Mouse (Mus musculus) neural tube, embryonic 14.5 days (tissue): ENCODE measurements around the gene Kcnk4. TPM values are rescaled to one million over a fixed set of nuclear protein-coding genes. Genes with fewer than 3 reads are reported as not detected.
A peak's percentile ranks its signal among the peaks of the same experiment; 100 is the strongest.

Experiments
- ATAC-seq: fragments of 200-750 bp; cut with Nextera tagmentation; 2 replicates; pipeline ENCODE4 v1.8.0; 2017; ENCODE audit warnings: low read depth, mild to moderate bottlenecking, moderate TSS enrichment, moderate library complexity
- H3K27ac ChIP-seq: fragments of 300-500 bp; sonication (generic); 2 replicates; pipeline ENCODE4 v1.5.1; 2014; ENCODE audit warnings: low read depth, mild to moderate bottlenecking, control low read depth, low read length, moderate library complexity, mixed read lengths
- H3K27me3 ChIP-seq: fragments of 300-500 bp; sonication (generic); 2 replicates; pipeline ENCODE4 v1.6.1; 2014; ENCODE audit warnings: low read length; ENCODE audit not compliant: control insufficient read depth, insufficient read depth
- H3K36me3 ChIP-seq: fragments of 300-500 bp; sonication (generic); 2 replicates; pipeline ENCODE4 v1.6.1; 2014; ENCODE audit warnings: low read length, mixed read lengths; ENCODE audit not compliant: control insufficient read depth, insufficient read depth
- H3K4me1 ChIP-seq: fragments of 300-500 bp; sonication (generic); 2 replicates; pipeline ENCODE4 v1.6.1; 2014; ENCODE audit warnings: low read length; ENCODE audit not compliant: control insufficient read depth, insufficient read depth
- H3K4me2 ChIP-seq: fragments of 300-500 bp; sonication (generic); 2 replicates; pipeline ENCODE4 v1.6.1; 2014; ENCODE audit warnings: mild to moderate bottlenecking, low read depth, low read length, control low read depth
- H3K4me3 ChIP-seq: fragments of 300-500 bp; sonication (generic); 2 replicates; pipeline ENCODE4 v1.5.1; 2014; ENCODE audit warnings: low read depth, low read length, control low read depth, mixed read lengths
- H3K9ac ChIP-seq: fragments of 300-500 bp; sonication (generic); replicated peaks from 2 replicates; pipeline ENCODE4 v1.6.1; 2014; ENCODE audit warnings: low read depth, mild to moderate bottlenecking, control low read depth, low read length, mixed read lengths
- H3K9me3 ChIP-seq: fragments of 300-500 bp; sonication (generic); 2 replicates; pipeline ENCODE4 v1.6.1; 2016; ENCODE audit warnings: low read length; ENCODE audit not compliant: control insufficient read depth
- WGBS: fragments of 180-500 bp; shearing (Covaris S2); extraction: QIAGEN DNeasy Blood & Tissue Kit; methylation state at CpG from one replicate; pipeline ENCODE4 v1.1.7; 2014; 5-methylcytosine and 5-hydroxymethylcytosine counted together
- polyA plus RNA-seq: library from polyadenylated mRNA; unstranded; fragments of >200 nt; fragmentation: Nextera tagmentation; extraction: Ambion mirVana; gene quantifications from 2 replicates; pipeline ENCODE4 v1.2.1, GENCODE M21; 2014

The Kcnk4 gene
- polyA plus RNA-seq, 1 experiment from 2014 or later, result 9.9 TPM

GRCm38 (mm10) chr19:6975537-6976521 is 41.5 kb upstream of the Kcnk4 start, which contains the start of gene Plcb3:
TSS of gene Plcb3 (minus strand) at chr19:6976470.
- H3K4me1 ChIP-seq, result peaks cover 30% of the 10 kb centered on the region
- no peak for ATAC-seq
- H3K4me3 ChIP-seq, result peak within 1 kb of the TSS; percentile 78
- no peaks in the 10 kb centered on the region for H3K9me3 ChIP-seq
- H3K9ac ChIP-seq, result peak within 1 kb of the TSS; percentile 81
- H3K36me3 ChIP-seq, result peaks cover 14% of the 10 kb centered on the region
- peak within 1 kb of the TSS; percentile 90 for H3K4me2 ChIP-seq
- under 1% methylated on average over 16 of the region's 16 CpGs for WGBS
- peak within 1 kb of the TSS; percentile 92 for H3K27ac ChIP-seq
- H3K27me3 ChIP-seq, result no peaks in the 10 kb centered on the region

DNA sequence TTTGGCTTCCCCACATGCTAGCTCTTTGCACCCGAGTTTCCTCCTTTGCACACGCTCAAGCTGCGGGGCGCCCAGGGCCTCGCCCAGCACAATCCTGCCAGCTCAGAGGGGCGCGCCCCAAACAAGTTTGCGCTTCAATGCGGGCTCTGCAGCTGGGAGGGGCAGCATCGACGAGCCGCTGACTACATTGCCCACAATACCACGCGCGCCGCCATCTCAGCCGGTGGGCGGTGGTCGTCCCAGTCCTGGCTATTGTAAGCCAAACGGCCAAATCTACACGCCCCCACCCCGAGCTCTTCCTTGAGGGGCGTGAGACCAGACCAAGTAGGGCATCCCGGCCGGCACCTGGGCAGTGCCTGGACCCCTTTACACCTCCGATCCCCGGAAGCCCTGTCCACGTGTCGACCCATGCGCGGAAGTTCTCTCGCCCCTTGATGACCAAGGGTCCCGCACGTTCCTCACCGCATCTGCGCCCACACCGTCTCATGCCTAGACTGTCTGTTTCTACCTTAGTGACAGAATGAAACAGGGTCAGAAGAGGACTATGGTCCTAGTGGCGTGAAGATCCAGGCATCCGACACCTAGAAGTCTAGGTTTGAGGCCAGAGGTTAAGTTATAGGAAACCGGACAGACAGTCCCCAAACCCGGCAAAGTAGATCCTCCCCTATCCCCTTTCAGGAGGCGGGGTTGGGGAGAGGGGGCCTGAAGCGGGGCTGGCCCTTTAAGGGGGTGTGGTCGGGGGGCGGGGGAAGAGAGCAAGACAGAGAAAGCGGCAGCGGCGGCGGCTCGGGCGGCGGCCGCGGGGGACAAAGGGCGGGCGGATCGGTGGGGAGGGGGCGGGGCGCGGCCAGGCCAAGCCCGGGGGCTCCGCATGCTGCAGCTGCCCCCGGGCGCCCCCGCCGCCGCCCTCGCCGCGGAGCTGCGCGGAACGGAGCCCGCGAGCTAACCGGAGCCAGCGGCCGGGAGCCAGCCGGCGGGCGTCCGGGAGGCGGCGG is 40.2 kb upstream of the Kcnk4 start, which contains the start of gene Ppp1r14b:
Gene Ppp1r14b, plus strand, starts transcription at position 758 of the 995 bp plus-strand sequence.
- Histone ChIP-seq H3K4me2 (peak within 1 kb of the TSS; percentile 90), H3K27me3 (no peaks in the 10 kb centered on the region), H3K9me3 (no peaks in the 10 kb centered on the region), H3K27ac (peak within 1 kb of the TSS; percentile 92), H3K4me3 (peak within 1 kb of the TSS; percentile 78), H3K9ac (peak within 1 kb of the TSS; percentile 81), H3K36me3 (peaks cover 14% of the 10 kb centered on the region), H3K4me1 (peaks cover 34% of the 10 kb centered on the region)
- 2% methylated on average over 65 of the region's 84 CpGs for WGBS
- peak; percentile 60 for ATAC-seq

GRCm38 (mm10) chr19:6973581-6974190 is 39.4 kb upstream of the Kcnk4 start:
- no peak for ATAC-seq
- Histone ChIP-seq H3K27ac (peak overlapping the region; percentile 92; the same call in 1 of the 2 replicates), H3K4me3 (peak overlapping the region; percentile 78), H3K9me3 (no peaks in the 10 kb centered on the region), H3K36me3 (peaks cover 14% of the 10 kb centered on the region), H3K9ac (peak overlapping the region; percentile 81; the same call in 1 of the 2 replicates), H3K4me1 (peaks cover 26% of the 10 kb centered on the region), H3K4me2 (peak overlapping the region; percentile 57), H3K27me3 (no peaks in the 10 kb centered on the region; the same call in 1 of the 2 replicates)
- WGBS, result 33% methylated on average over 12 of the region's 12 CpGs

DNA sequence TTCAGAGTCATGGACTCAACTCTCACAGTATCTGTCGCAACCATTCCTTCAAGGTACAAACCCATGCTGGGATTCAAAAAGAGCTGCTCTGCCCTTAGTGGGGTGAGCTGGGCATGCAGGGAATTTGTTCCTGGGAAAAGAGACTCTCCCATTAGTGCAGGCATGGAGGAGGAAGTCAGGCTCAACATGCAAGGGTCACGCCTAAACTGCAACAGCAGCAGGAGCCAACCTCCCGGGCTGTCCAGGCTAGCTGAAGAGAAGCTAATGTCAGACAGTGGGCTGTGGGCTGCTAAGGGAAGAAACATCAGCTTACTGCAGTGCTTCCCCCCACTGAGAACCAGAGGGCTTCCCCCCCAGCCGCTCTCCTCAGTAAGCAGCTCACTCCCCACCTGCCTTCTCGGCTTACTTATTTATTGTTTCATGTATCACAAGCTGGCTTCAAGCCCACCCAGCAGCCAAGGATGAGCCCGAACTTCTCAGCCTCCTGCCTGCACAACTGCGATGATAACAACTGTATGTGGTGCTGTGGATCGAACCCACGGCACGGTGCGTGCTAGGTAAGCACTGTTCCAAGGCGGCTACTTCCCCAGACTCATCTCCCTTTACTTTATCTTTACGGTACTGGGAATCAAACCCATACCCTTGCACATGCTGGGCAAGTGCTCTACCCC is 38.1 kb upstream of the Kcnk4 start:
- no peak overlapping the region for H3K4me3 ChIP-seq
- no peak overlapping the region for H3K9ac ChIP-seq
- H3K27me3 ChIP-seq, result no peaks in the 10 kb centered on the region; the same call in 1 of the 2 replicates
- H3K4me2 ChIP-seq, result no peak overlapping the region
- H3K27ac ChIP-seq, result no peak overlapping the region
- peaks cover 18% of the 10 kb centered on the region for H3K4me1 ChIP-seq
- ATAC-seq, result no peak
- H3K9me3 ChIP-seq, result no peaks in the 10 kb centered on the region
- peaks cover 2% of the 10 kb centered on the region for H3K36me3 ChIP-seq
- WGBS, result 78% methylated on average over 13 of the region's 13 CpGs

- H3K27ac ChIP-seq, result no peak overlapping the region
- no peaks in the 10 kb centered on the region; the same call in 1 of the 2 replicates for H3K27me3 ChIP-seq
- H3K4me2 ChIP-seq, result no peak overlapping the region
- peaks cover 12% of the 10 kb centered on the region for H3K4me1 ChIP-seq
- no peaks in the 10 kb centered on the region for H3K9me3 ChIP-seq
- no peaks in the 10 kb centered on the region for H3K36me3 ChIP-seq
- ATAC-seq, result no peak
- no peak overlapping the region for H3K4me3 ChIP-seq
- WGBS, result 24% methylated on average over 6 of the region's 6 CpGs
- no peak overlapping the region for H3K9ac ChIP-seq
Measured at GRCm38 (mm10) chr19:6971644-6972043, 37.3 kb upstream of the Kcnk4 start.

DNA sequence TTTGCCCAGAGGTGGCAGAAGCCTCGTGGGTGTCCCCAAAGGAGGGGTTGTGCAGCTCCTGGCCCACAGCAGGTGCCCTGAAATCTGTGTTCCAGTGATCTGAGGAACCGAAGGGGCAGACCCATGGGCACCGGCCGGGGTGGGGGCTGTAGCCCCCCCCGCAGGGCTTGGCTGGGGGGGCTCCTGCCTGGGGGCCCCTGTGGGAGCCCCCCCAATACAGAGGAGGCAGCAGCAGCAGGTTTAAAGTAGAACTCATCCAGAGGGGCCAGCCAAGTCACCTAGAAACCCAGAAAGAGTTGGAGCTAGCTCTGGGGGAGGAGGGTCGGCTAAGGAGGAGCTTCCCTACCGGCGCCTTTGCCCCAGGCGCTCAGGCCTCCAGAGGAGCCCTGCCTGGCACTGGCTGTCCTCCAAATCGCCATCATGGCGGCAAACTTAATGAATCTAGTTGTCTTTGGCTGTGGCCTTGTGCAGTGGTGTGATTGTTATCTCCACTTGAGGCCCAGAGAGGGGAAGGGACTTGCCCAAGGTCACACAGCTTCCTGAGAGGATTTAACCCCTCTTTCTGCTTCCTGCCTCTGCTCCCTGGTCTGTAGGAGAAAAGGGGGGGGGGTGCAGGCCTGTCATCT is 36.3 kb upstream of the Kcnk4 start:
- ATAC-seq, result no peak
- peaks cover 9% of the 10 kb centered on the region; the same call in 1 of the 2 replicates for H3K4me1 ChIP-seq
- H3K9me3 ChIP-seq, result no peaks in the 10 kb centered on the region
- no peaks in the 10 kb centered on the region for H3K36me3 ChIP-seq
- no peak overlapping the region for H3K27ac ChIP-seq
- 15% methylated on average over 11 of the region's 11 CpGs for WGBS
- no peaks in the 10 kb centered on the region; the same call in 1 of the 2 replicates for H3K27me3 ChIP-seq
- peak overlapping the region; percentile 41 for H3K4me2 ChIP-seq
- no peak overlapping the region for H3K4me3 ChIP-seq
- no peak overlapping the region for H3K9ac ChIP-seq

DNA sequence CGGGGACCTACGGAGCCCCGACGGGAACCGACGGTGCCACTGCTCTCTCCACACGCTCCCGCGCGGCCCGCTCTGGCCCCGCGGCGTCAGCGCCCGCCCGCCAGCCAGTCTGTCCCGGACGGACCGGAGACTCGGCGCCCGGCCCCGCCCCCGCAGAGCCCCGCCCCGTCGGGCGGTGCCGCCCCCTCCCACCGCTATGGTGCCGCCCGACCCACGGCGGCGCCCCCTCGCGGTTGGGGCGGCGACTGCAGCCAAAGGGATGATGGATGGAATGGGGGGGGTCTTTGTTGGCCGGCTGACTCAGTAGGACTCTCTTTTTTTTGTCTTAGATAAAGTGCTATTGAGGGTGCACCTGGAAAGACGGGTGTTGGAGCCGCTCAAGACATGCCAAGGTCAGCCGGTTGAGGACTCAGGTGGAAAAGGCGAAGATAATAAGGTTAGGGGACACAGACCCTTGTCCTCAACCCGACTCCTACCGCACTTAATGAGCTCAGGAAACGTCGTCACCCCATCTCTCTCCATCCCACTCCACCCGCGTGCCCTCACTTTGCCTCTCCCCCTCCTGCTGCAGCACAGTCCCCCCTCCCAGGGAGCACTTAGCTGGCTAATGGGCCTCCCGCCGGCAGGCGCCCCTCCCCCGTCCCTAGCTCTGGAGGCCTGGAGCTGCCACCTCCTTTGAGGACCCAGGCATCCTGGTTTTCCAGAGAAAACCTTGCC is 35.5 kb upstream of the Kcnk4 start:
- H3K4me1 ChIP-seq, result peaks cover 9% of the 10 kb centered on the region; the same call in 1 of the 2 replicates
- no peaks in the 10 kb centered on the region for H3K36me3 ChIP-seq
- H3K27me3 ChIP-seq, result no peaks in the 10 kb centered on the region; the same call in 1 of the 2 replicates
- peak overlapping the region; percentile 41 for H3K4me2 ChIP-seq
- WGBS, result under 1% methylated on average over 50 of the region's 55 CpGs
- peak overlapping the region; percentile 25 for H3K4me3 ChIP-seq
- H3K9ac ChIP-seq, result 0 out of 2 replicates have a peak overlapping the region, but pooled peaks have one; percentile 4
- no peaks in the 10 kb centered on the region for H3K9me3 ChIP-seq
- H3K27ac ChIP-seq, result no peak overlapping the region
- ATAC-seq, result 0 out of 2 replicates have a peak, but pooled peaks have one; percentile 9
